Mouse (Mus musculus): ENCODE measurements around the gene Ackr4.
A peak's percentile ranks its signal among the peaks of the same experiment; 100 is the strongest.

The Ackr4 gene

DNA sequence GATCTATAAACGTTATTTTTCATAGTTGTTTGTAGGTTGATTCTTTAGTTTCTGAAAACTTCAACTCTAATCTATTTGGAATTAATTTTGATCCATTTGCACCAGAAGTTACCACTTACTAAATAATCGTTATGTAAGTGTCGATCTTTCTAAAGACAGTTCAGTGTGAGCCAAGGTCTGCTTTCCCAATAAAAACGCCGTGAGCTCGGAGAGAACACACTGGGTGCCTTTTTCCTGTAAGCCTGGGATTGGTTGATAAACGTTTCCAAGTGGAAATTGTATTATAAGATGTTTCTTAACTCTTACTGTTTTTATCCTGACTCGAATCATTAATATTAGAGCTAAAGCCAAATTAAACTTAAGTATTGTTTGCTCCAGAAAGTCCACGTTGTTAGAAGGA lies 19.8 kb downstream of the Ackr4 start:
- no peak for DNase-seq (ENCODE audit: low spot score)

DNA sequence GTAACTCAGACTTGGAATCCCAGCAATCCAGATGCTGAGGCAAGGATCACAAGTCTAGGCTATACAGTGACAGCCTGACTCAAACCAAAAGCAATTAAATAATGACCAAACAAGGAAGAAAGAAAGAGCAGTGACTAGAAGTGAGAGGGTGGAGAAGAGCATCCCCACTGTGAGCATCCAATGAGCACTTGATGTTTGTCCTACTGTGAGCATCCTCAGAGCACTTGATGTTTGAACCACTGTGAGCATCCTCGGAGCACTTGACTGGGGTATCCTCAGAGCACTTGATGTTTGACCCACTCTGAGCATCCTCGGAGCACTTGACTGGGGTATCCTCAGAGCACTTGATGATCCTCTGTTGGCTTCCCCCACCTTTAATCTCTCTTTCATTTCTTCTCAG lies 21.7 kb downstream of the Ackr4 start:
- no peak for DNase-seq (ENCODE audit: low spot score)

DNA sequence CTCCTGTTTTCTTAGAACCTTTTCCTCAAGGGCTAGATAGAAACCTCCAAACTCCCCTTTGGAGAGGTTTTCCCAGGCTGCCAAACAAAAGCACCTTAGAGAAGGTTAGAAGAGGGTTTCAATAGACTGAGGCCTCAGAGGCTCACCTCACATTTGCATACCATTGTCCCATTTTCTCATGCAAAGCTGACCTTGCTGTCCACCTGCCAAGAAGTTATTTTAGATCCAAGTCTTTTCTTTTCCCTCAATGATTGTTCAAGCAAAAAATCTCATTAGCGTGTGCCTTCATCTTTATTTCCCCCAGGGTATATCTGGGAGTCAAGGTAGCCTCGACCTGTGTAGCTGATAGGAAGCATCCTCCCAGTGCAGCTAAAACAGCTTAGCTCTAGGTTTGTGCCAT lies 23.8 kb downstream of the Ackr4 start:
- no peak for DNase-seq (ENCODE audit: low spot score)

DNA sequence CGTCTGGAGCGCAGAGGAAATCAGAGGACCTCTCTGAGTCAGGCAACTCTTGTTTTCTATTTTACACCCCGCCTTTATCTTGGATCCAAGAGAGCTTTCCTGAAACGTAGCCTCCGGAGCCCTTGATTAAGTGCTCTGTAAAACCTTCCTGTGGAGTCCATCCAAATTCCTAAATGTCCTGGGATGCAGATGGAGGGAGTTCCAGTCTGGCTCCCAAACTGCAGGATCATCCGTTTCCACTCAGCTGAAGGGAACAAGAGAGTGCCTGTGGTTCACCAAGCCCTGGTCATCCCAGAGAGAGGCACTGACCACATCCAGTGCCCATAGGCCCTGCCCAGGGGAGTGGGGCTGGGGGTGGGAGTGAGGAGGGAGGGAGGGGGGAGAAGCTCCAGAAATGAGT lies 24.4 kb downstream of the Ackr4 start:
- DNase-seq (ENCODE audit: low spot score): no peak

DNA sequence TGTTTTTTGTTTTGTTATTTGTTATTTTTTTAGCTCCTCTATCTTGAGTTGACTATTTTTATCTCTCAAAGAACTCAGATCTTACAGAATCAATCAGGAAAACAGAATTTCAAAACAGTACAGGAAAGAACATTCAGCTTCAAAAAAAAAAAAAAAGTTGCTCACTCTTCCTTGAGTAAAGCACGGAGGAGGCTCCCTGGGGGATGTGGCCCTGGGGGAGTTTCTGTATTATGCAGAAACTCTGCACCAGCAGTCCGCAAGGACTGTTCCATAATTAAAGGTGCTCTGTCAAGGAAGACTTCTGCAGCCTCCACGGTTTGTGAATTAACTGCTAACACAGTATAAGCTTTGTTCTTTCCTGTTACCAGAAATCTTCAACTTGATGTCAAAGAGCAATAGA lies 25.3 kb downstream of the Ackr4 start:
- DNase-seq (ENCODE audit: low spot score): no peak

DNA sequence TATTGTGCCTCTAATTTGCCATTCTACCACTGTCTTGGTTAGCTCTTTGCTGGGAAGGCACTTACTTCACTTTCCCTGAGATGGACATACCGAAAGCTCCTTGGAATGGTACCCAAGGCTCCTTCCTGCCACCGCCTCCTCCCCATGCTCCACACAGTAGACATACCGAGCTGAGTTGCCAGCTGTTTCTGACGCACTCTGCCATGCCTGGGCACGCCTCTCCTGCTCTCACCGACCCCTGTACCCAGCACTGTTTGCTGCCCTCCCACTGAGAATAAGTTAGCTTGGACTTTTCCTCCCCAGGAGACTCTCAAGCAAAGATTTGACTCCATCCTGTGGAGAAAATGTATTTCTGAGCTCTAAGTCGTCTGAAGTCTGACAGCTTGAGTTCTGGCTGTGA lies 25.9 kb downstream of the Ackr4 start:
- no peak for DNase-seq (ENCODE audit: low spot score)

DNA sequence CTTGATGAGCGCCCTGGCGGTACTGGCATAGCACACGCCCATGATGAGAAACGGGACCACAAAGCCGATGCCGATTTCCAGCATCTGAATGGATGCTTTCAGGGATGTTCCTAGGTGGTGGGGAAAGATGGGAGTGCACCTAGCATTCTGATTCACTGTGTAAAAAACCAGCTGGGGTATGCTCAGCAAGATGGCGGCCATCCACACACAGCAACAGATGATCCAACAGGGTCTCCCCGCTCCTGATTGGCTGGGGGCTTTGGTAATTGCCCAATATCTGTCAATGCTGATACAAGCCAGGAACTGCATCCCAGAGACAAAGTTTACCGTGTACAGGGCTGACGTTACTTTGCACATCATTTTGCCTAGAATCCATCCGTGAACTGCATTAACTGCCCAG lies 27.7 kb downstream of the Ackr4 start:
- no peak for DNase-seq (ENCODE audit: low spot score)

DNA sequence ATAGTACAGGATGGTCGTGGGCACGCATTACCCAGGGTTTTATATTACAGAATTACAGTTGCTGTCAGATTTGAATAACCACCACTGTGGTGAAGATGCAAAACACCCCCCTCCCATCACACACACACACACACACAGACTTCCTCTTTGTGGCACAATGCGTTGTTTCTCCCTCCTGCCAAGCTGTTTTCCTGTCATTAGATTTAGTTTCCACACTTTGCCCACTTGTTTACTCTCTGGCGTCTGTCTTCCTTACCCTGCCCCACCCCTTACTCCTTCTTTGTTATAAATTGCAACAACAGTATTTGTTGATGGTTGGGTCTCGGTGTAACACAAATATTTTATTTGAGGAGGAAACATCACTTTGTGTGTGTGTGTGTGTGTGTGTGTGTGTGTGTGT lies 28.5 kb downstream of the Ackr4 start:
- no peak for DNase-seq (ENCODE audit: low spot score)

DNA sequence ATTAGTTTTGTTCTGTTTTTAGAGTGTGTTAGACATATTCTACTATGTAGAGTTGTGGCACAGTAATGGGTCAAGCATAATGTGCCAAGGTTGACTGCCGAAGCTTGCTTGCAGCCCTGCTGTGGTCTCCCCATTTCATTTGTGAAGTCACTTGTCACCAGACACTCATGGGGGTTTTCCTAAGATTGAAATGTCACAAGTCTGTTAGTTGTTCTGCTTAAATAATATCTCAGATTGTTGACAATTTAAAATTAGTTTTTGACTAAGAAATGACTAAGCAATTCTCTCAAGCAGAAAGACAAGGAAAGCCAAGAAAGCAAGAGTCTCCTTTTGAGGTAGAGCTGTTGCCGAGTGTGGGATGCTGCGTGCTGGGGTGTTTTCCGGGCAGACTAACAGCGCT lies 33.8 kb downstream of the Ackr4 start:
- DNase-seq (ENCODE audit: low spot score): no peak

DNA sequence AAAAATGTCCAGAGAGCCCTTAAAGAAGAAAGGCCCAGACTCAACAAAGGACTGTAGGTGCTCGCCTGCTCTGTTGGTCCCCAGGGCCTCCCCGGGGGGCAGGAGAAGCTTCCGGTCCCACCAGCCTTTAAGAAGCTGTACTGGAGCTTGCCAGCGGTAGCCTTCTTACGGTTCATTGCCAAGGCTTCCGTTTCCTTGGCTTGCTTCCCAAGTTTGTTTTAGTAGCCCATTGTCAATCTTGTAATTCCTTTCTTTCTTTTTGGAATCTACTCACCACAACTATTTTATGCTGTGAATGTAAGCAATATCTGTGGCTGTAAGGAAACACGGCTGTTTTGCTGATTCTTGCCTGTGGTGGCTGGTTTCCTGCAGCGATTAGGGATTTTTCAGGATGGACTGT lies 38.2 kb downstream of the Ackr4 start:
- DNase-seq (ENCODE audit: low spot score): no peak

DNA sequence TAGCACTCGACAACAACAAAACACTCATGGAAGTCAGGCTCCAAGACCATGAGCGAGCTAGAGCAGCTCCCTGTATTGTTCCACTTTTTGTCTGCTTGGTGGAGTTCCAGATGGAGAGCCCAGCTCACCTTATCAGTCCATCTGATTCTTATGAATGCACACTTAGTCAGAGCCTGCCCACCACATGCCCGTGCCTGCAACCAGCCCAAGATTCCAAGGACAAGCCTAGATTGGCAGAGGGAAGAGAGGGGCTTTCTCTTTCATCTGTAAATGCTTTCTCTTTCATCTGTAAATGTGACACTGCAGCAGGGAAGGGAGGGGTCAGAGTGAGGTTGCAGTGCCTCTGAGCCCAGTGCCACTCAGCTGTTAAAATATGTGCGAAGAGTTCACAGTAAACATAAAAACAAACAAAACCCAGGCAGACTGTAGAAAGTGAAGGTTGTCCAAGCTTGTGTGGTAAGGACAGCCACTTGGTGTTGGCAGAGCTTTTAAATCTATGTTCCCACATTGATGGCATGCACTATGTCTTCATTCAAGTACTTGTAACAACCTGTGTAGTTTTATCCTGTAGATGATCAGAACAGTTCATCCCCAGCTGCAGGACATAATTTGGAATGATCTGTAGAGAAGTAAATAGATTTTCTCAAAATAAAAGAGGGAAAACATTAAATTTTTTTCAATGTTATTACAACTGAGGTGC lies 40.9 kb downstream of the Ackr4 start:
- DNase-seq (ENCODE audit: low spot score): no peak

DNA sequence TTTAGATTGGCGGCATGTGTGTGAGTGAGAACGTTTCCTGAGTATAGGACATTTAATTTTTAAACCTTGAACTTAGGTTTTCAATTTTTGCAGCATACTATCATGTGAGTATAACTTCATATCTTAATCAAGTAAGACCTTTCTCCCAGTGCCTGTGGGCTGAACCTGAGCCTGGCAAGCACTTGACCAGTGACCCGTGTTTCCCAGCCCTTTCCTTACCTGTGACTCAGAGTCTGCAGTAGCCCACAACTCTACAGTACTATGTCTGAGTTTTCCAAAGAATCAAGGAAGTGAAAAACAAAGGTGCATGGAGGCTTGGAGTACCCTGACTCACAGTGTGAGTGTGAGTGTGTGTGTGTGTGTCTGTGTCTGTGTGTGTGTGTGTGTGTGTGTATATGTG lies 46.7 kb downstream of the Ackr4 start:
- DNase-seq (ENCODE audit: low spot score): no peak

DNA sequence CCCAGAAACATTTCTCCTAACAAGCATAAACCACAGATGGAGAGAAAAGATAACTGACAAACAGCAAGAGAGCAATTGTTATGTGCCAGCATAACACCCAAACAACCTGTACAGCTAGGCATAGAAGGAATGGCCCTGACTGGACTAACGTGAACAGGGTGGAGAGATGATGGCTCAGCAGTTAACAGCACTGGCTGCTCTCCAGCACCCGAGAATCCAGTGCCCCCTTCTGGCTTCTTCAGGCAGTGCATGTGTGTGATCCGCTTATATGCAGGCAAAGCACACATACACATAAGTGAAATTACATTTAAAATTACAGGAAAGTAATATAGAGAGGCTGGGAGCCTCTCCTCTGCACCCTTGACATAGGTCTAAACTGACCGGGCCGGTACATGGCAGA lies 47.4 kb downstream of the Ackr4 start:
- no peak for DNase-seq (ENCODE audit: low spot score)

DNA sequence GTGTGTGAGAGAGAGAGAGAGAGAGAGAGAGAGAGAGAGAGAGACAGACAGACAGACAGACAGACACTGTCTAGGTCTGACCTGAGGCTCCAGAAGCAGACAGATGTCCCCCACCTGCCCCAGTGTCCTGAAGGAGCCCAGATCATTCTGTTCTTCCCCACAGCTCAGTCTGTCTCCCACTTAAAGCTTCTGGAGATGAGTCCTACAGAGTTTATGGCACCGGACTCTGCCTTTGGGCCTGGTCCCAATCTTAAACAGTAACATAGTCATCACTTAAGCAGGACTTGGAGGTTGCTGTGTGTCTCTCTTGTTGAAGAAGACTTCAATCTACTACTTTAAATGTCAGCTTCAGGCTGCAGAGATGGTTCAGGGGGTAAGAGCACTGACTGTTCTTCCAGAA lies 48.0 kb downstream of the Ackr4 start:
- DNase-seq (ENCODE audit: low spot score): no peak

DNA sequence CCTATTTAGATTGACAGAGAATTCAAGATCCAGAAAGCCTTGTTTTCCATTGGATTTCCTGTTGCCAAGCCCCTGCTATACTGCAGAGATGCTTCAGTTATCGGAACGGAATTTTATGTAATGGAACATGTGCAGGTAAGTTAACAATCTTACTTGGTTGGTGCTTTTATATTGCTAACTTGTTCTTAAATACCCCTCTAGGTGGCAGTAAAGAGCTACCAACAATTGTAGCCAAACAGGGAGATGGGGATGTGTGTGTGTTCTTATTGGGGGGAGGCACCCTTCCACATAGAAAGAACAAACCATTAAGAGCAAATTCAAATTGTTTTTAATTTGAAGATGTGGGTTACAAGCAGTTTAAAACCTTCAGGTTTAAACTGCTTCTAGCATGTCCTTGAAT lies 50.9 kb downstream of the Ackr4 start:
- DNase-seq (ENCODE audit: low spot score): no peak

DNA sequence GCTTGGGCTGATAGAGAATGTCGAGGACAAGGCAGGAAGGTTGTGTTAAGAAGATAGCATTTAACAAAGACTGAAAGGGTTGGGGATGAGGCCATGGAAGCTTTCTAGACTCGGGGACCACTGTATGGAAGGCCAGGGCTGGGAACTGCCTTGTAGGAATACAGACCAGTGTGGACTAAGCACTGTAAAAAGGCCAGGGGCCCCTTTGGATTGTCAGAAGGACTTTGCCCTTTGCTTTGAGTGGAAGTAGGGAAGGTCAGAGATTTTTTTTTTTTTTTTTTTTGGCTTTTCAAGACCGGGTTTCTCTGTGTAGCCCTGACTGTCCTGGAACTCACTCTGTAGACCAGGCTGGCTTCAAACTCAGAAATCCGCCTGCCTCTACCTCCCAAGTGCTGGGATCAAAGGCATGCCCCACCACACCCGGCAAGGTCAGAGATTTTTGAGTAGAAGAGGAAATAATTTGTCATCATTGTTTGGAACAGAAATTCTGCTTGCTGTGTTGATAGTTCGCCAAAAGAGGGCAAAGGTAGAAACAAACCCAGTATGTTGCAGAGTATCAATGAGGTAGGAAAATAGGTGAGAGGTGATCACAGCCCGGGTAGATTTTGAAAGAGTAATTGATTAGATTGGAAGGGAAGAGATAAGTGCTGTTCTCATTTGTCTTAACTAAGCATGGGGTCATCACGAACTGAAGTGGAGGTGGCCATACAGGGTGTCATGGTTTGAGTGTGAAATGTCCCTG lies 55.7 kb downstream of the Ackr4 start:
- DNase-seq (ENCODE audit: low spot score): no peak

DNA sequence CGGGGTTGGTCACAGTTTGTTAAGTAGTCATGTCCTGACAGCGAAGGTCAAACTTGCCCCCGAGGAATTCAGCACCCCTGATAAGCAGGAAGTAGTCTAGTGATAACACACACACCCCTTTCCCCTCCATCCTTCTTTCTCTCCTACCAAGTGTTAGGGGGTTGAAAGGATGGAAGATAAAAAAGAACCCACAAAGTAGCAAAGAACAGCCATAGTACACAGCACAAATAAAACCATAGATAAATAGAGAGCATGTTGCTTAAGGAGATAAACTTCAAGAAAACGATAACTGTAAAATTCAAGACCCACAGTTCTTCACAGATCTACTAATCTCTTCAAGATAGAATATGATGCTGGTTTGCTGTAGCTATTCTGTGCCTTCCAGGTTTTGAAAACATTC lies 56.5 kb downstream of the Ackr4 start:
- no peak for DNase-seq (ENCODE audit: low spot score)

DNA sequence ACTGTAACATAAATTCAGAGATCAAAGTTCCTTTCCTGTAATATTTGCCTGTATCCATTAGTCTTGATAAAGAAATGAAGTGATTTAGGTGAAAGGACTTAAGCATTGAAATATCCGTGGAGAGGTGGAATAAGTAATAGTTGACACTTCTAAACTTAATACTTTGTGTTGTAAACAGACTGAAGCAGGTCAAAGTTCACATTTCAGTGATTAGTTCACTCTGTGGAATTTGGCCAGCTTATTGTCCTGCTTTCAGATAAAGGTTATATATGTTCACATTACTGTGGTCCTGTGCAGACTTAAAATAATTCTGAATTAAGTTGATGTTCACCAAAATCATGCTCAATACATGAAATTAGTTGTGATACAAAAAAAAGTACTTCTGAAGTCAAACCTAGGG lies 62.2 kb downstream of the Ackr4 start:
- DNase-seq (ENCODE audit: low spot score): no peak

DNA sequence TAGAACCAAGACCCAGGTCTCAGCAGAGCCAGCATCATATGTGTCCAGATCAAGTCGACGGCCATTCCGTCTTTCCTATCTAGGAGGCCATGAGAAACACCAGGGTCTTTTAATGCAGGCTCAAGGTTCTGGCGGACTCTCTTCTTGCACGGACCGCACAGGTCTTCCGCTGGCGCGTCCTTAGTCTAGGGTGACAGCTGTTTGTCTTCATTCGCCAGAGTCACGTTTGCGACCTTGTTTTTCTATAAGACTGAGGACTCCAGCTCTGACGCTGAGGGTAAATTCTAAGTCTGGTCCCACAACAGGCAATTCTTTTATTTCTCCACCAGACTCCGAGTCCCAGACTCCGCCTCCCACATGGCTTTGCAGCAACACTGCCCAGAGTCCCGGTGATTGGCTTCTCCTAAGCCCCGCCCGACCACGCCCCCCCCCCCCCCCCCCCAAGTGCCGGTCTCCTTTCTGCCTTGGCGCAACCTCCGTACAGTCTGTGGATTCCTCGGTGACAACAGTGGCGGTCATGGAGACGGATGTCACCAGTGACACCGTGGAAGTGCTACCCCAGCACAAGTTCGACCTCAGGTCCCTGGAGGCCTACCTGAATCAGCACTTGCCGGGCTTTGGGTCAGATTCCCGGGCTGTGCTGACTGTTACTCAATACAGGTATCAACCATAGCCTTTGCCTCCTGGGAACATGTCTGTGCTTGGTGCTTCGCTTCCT lies 63.3 kb downstream of the Ackr4 start, which contains the start of gene Acad11:
Acad11 (plus strand) TSS at position 134 of the 718 bp plus-strand sequence.
- peak; percentile 91 for DNase-seq (ENCODE audit: low spot score)

DNA sequence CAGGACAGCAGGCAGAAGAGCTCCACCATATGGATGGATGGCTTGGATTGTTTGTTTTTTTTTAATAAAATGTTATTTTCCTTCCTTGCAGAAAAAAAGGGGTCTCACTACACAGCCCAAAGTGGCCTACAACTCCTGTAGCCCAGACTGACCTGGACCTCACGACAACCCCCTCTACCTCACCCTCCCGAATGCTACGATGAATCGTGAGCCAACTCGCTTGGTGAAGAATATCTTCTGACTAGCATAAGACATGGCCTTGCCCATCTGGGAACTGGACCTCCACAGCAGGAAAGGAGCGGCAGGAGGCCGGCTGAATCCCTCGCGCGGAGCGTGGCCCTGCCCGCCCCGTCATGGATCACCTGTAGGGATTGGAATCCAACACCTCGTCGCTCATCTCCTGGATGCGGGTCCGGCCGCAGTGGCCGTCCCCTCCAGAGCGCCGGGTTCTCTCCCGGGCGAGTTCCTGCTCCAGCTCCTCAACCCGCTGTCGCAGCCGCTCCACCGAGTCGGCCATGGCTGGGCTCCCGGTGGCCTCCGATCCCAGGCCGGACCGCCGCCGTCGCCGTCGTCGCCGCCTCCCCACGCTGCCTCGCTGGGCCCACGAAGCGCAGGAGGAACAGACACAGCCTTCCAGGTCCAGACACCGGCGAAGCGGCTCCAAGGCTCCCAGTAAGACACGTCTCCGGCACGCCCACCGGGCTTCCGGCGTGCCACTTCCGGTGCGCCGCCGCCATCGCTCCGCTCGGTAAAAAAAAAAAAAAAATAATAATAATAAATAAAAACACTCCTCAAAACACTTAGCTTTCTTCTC lies 64.1 kb downstream of the Ackr4 start, which contains the start of gene Uba5:
Uba5 (minus strand) TSS at position 705 of the 814 bp plus-strand sequence.
- no peak for DNase-seq (ENCODE audit: low spot score)

DNA sequence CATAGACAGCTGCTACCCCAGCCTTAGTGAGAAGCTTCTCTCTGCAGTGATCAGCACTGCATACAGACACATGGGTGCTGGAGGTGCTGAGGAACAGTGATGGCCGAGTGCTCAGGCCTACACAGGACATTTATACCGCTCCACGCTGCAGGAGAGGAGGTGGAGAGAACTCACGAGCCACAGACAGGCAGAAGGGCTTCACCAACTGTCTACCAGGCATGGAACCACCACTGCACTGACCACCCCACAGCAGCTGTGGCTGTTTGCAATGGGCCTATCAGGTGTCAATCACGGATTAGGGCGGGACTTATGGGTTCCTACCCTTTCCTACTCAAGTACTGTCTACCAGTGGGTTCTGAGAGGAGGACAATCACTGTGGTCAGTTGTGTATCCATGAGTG lies 75.7 kb downstream of the Ackr4 start:
- no peak for DNase-seq (ENCODE audit: low spot score)

DNA sequence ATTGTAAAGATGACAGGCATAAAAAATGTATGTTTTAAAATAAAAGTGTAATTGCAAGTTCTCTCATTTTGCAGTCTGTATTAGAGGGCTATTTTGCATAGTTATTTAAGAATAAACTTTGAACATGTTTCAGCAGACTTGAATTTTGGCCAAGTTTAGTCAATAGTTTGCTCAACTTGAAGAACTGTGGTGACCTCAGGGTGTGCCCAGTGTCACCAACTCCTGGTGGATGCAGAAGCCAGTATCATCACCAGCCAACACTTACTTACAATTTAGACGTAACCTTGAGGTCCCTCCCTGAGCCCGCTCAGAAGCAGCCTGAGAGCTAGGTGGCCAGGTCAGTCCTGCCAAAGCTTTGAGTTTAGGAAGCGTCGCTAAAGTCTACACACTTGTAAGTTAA lies 83.1 kb downstream of the Ackr4 start:
- no peak for DNase-seq (ENCODE audit: low spot score)
